Mouse (Mus musculus): Measurements from ENCODE around the gene Cyp2ab1. TPM values are rescaled to one million over a fixed set of nuclear protein-coding genes. Genes with fewer than 3 reads are reported as not detected.

Gene Cyp2ab1
- total RNA-seq, 2 experiments from 2014 or later: not detected

- intact Hi-C loops (cut with DNase I): no loop called here
- DNase-seq (ENCODE audit: low spot score in 2 of 2): no peak
These were observed 45.0 kb downstream of the Cyp2ab1 start for GRCm38 (mm10) chr16:20280238-20280637.

- DNase-seq (ENCODE audit: low spot score in 2 of 2): no peak
- intact Hi-C loops (cut with DNase I): loop anchor here (5.0 kb wide), 1 partner anchor 37 kb away; the partner anchor contains the start of gene Map6d1
These were observed 45.8 kb downstream of the Cyp2ab1 start for GRCm38 (mm10) chr16:20279395-20279794.

- intact Hi-C loops (cut with DNase I): no loop called here
- DNase-seq (ENCODE audit: low spot score in 2 of 2): no peak
These were observed 52.2 kb downstream of the Cyp2ab1 start for GRCm38 (mm10) chr16:20272994-20273393.

- intact Hi-C loops (cut with DNase I): no loop called here
- DNase-seq (ENCODE audit: low spot score in 2 of 2): no peak
These were observed 53.9 kb downstream of the Cyp2ab1 start for GRCm38 (mm10) chr16:20271339-20271738.

- DNase-seq (ENCODE audit: low spot score in 2 of 2): no peak
- intact Hi-C loops (cut with DNase I): no loop called here
These were observed 60.1 kb downstream of the Cyp2ab1 start for GRCm38 (mm10) chr16:20265089-20265488.

Other genes with a start within 250 kb of the Cyp2ab1 start
- 10 to 100 TPM; 82.0 to 86.4 TPM for gene Klhl24, start 227.9 kb downstream of the Cyp2ab1 start, total RNA-seq (2021)
- gene Yeats2, start 184.3 kb downstream of the Cyp2ab1 start, total RNA-seq (2021): 10 to 100 TPM; 36.4 to 37.9 TPM
- gene Map6d1, start 84.0 kb downstream of the Cyp2ab1 start, total RNA-seq (2021): 10 to 100 TPM; 46.4 to 54.3 TPM
- 10 to 100 TPM; 53.3 to 54.4 TPM for gene Parl, start 23.0 kb downstream of the Cyp2ab1 start, total RNA-seq (2021)
- 100 to 1,000 TPM; 209 to 242 TPM for gene Abcc5, start 101.0 kb upstream of the Cyp2ab1 start, total RNA-seq (2021)
- gene Eif2b5, start 173.4 kb upstream of the Cyp2ab1 start, total RNA-seq (2021): 10 to 100 TPM; 60.8 to 61.7 TPM
- 10 to 100 TPM; 70.9 to 72.1 TPM for gene Dvl3, start 191.6 kb upstream of the Cyp2ab1 start, total RNA-seq (2021)
- 100 to 1,000 TPM; 900 to 913 TPM for gene Ap2m1, start 210.1 kb upstream of the Cyp2ab1 start, total RNA-seq (2021)
- 10 to 100 TPM; 82.5 to 91.4 TPM for gene Abcf3, start 223.2 kb upstream of the Cyp2ab1 start, total RNA-seq (2021)